Mouse (Mus musculus) adipocyte (in vitro differentiated cells): Measurements from ENCODE around the gene Pnpo.
A peak's percentile ranks its signal among the peaks of the same experiment; 100 is the strongest.

Experiments used
- DNase-seq: peaks from one replicate; pipeline ENCODE4 v3.0.0-alpha.2; 2016; ENCODE audit warnings: low spot score

Pnpo gene

DNA sequence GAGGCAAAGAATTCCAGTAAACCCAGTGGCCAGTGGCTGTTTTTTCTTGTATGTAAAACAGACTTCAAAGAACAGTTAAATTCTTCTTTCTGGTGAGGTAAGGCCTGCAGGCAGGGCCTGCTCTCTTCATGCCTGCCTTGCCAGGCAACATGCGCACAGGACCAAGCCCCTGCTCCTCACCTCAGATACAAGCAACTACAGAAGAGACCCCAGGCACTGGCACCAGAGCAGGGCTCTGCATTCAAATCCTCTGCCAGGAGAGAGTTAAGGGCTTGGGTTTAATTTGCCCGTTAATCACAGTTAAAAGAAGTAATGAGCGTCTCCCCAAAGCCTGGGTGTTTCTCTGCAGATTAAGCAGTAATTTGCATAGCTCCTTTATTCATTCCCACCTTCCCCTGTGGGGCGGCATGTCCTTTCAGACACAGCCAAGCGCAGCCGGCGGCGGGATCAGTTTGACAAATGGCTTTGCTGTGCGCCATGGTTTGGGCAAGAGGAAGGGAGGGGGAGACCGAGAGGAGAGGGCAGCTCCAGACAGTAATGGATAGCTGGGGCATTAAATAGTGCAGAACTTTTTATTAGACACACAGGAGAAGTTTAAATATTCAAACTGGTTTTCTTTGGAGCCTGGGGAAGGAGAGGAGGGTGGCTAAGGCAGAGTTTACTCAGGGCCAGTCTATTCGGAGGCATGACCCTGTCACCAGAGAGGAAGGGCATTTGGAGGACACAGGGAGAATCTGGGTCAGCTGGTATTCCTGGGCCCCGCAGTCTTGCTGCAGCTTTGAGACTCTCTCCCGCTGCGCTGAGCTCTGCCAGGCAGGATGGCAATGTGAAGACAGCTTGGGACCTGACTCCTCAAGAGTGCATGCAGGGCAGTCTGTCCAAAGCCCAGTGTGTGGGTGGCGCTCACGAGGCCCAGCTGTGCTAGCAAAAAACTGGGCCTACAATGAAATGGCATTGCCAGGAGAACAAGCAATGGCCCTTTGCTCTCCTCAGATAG is 40.8 kb downstream of the Pnpo start:
- peak; percentile 68 for DNase-seq

DNA sequence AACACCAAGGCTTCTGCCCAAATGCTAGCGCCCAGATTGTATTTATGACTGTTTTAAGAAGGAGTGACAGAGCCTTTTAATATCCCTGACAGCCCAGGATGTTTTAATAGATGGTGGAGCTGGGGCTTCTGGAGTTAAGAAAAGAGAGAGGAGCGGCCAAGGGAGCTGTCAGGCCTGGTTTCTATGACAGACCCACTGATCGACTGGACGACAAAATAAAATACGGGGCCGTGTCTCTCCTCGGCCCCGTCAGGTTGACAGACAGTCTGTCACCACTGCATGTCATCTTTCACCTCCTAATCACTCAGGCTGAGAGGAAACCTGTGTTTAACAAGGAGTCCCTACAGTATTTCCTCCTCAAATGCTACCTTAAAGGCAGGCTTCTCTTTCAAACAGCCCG is 42.5 kb downstream of the Pnpo start:
- no peak for DNase-seq

DNA sequence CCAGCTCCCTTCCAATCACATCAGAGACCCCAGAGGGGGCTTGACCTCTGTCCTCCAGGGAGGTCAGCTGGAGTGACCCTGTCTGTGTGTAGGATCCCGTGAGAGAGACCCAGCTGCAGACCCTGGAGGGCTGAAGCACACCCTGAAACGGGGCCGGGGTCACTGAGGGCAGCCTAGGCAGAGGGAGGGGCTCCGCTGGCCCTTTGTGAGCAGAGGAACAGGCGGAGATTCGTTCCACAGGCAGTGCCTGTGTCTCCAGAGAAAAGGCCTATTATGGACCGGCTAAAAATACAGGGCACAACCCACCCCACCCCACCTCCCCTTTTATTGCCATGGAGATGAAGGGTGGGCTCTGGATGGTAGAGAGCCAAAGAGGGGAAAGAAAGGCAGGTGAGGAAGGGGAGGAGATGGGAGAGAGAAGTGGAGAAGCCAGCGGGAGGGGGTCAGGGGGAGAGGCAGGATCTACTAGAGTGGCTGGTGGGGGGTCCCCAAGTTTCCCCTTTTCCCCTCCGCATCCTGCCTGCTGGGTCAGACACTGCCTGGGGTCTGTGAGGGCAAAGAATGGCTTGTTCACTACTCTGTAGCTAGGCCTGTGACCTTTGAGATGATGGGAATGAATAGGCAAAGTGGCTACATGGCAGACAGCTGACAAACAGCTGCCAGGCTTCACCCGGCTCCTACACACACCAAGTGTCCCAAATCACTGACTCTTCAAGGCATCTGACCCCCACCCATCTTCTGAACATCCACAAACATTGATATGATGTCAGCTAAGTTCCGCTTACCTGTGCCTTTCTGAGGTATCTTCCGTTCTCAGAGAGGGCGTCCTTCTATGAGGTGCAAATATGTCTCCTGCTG is 44.1 kb downstream of the Pnpo start:
- no peak for DNase-seq

DNA sequence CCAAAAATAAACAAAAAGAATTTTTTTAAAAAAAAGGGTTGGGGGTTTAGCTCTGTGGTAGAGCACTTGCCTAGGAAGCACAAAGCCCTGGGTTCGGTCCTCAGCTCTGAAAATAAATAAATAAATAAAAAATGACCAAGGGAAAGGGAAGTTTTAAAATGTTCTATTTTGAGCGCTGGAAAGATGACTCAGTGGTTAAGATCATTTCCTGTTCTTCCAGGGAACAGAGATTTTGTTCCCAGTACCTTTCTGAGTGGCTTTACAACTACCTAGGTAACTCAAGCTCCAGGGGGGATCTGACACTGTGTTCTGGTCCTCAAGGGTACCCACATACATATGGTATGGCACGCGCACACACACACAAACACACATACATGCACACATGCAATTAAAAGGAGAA is 47.9 kb downstream of the Pnpo start:
- DNase-seq = no peak

DNA sequence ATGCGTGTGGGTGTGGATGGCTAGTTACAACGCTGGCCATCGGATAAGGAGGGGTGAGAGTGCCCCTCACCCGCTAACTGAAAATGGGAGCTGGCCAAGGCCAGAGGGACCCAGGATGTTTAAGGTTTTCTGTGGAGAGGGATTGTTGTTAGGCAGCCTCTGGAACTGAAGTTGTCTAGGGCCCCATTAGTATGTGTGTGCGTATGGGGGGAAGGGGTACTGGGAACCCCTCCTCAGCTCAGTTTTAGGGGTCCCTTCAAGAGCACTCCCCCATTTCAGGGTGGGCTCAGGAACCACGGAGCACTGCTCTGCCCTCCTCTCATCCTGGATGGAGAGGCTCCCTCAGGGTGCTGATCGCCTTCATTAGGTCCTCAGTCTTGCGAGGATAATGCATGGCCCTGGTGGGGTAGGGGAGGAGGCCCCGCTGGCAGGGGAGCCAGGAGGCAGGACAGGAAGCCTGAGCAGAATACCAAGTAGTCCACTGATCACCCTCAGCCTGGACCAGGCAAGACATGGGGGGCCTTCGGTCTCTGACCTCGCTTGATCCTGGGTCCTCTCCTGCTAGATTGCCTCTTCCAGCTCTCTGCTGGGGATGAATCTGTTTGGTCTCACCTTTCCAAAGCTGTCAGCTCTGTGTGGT is 50.5 kb downstream of the Pnpo start:
- DNase-seq = no peak

DNA sequence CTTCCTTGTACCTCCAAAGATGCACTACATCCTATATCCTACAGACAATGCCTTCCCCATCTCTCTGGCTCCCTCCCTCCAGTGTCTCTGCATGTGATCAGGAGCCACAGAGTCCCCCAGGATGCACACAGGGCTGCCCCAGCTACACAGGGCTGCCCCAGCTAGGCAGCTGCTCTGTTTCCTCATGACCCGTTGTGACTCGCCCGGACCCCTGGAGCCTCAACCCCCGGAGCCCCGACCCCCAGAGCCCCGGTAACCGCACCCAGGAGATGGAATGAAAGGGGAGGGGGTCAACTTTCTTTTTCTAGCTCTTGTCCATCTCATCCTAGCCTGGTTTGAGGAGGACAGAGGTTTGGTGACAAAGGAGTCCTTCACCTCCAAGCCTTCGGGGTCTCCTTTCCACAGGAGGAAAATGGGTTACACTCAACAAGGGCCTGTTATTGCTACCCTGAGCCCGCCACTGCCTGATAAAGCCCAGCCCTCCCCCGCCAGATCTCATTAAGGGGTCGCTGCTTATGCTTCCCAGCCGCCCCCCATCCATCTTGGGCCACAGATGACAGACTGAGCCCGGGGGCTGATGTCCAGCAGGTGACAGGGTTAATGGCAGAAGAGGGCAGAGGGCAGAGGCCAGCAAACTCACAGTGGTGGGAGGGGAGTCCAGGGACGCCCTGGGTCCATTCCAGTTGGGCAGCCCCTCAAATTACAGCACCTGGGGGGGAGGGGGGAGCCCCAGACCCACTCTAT is 51.8 kb downstream of the Pnpo start:
- no peak for DNase-seq
